Mouse (Mus musculus): Measurements from ENCODE around the gene Ptgfrn. TPM values are rescaled to one million over a fixed set of nuclear protein-coding genes. Genes with fewer than 3 reads are reported as not detected.

Ptgfrn gene
- polyA plus RNA-seq, 1 experiment from 2014 or later, result 2.4 TPM

- ATAC-seq (replicated peaks; ENCODE audit: low FRiP score), result no peak
- H3K4me2 ChIP-seq, result no peak overlapping the region
- no peak for DNase-seq (ENCODE audit: low spot score)
- no peak overlapping the region for H3K27ac ChIP-seq (ENCODE audit: low read depth, low read length)
- H3K36me3 ChIP-seq (ENCODE audit: control insufficient read depth, insufficient read depth, low read length), result no peaks in the 10 kb centered on the region
- H3K9ac ChIP-seq (ENCODE audit: low read depth, low read length), result no peak overlapping the region
- H3K4me1 ChIP-seq (replicated peaks; ENCODE audit: control insufficient read depth, insufficient read depth, low read length), result peaks cover 7% of the 10 kb centered on the region
- no peaks in the 10 kb centered on the region for H3K9me3 ChIP-seq (ENCODE audit: control insufficient read depth, low read length)
- 75% methylated on average over 2 of the region's 2 CpGs for WGBS
- no peaks in the 10 kb centered on the region for H3K27me3 ChIP-seq (replicated peaks; ENCODE audit: control insufficient read depth, insufficient read depth, low read length)
- H3K4me3 ChIP-seq (ENCODE audit: low read depth, low read length), result no peak overlapping the region
Observed at GRCm38 (mm10) chr3:101127766-101128165, 17.7 kb upstream of the Ptgfrn start.

- no peaks in the 10 kb centered on the region for H3K9me3 ChIP-seq (ENCODE audit: control insufficient read depth, low read length)
- H3K27me3 ChIP-seq (replicated peaks; ENCODE audit: control insufficient read depth, insufficient read depth, low read length), result no peaks in the 10 kb centered on the region
- no peak overlapping the region for H3K27ac ChIP-seq (ENCODE audit: low read depth, low read length)
- H3K4me1 ChIP-seq (replicated peaks; ENCODE audit: control insufficient read depth, insufficient read depth, low read length), result peaks cover 4% of the 10 kb centered on the region
- no peak overlapping the region for H3K9ac ChIP-seq (ENCODE audit: low read depth, low read length)
- ATAC-seq (replicated peaks; ENCODE audit: low FRiP score) (no peak), DNase-seq (ENCODE audit: low spot score) (no peak)
- no peak overlapping the region for H3K4me2 ChIP-seq
- no peak overlapping the region for H3K4me3 ChIP-seq (ENCODE audit: low read depth, low read length)
- H3K36me3 ChIP-seq (ENCODE audit: control insufficient read depth, insufficient read depth, low read length), result no peaks in the 10 kb centered on the region
- WGBS, result 89% methylated on average over 5 of the region's 5 CpGs
Observed at GRCm38 (mm10) chr3:101124716-101125115, 14.6 kb upstream of the Ptgfrn start.

- Histone ChIP-seq H3K27ac (ENCODE audit: low read depth, low read length) (no peak overlapping the region), H3K9me3 (ENCODE audit: control insufficient read depth, low read length) (no peaks in the 10 kb centered on the region), H3K4me3 (ENCODE audit: low read depth, low read length) (no peak overlapping the region), H3K9ac (ENCODE audit: low read depth, low read length) (no peak overlapping the region), H3K36me3 (ENCODE audit: control insufficient read depth, insufficient read depth, low read length) (no peaks in the 10 kb centered on the region), H3K4me1 (replicated peaks; ENCODE audit: control insufficient read depth, insufficient read depth, low read length) (no peaks in the 10 kb centered on the region), H3K4me2 (no peak overlapping the region), H3K27me3 (replicated peaks; ENCODE audit: control insufficient read depth, insufficient read depth, low read length) (no peaks in the 10 kb centered on the region)
- DNase-seq (ENCODE audit: low spot score) (no peak), ATAC-seq (replicated peaks; ENCODE audit: low FRiP score) (no peak)
- 81% methylated on average over 3 of the region's 3 CpGs for WGBS
Observed at GRCm38 (mm10) chr3:101122479-101122878, 12.4 kb upstream of the Ptgfrn start.

- H3K4me3 ChIP-seq (ENCODE audit: low read depth, low read length), result no peak overlapping the region
- DNase-seq (ENCODE audit: low spot score), result no peak
- no peak overlapping the region for H3K9ac ChIP-seq (ENCODE audit: low read depth, low read length)
- H3K27ac ChIP-seq (ENCODE audit: low read depth, low read length), result no peak overlapping the region
- WGBS, result 91% methylated on average over 11 of the region's 11 CpGs
- H3K9me3 ChIP-seq (ENCODE audit: control insufficient read depth, low read length), result no peaks in the 10 kb centered on the region
- no peak for ATAC-seq (replicated peaks; ENCODE audit: low FRiP score)
- H3K4me2 ChIP-seq, result no peak overlapping the region
- H3K27me3 ChIP-seq (replicated peaks; ENCODE audit: control insufficient read depth, insufficient read depth, low read length), result no peaks in the 10 kb centered on the region
- no peaks in the 10 kb centered on the region for H3K36me3 ChIP-seq (ENCODE audit: control insufficient read depth, insufficient read depth, low read length)
- H3K4me1 ChIP-seq (replicated peaks; ENCODE audit: control insufficient read depth, insufficient read depth, low read length), result no peaks in the 10 kb centered on the region; the same call in 1 of the 2 replicates
Observed at GRCm38 (mm10) chr3:101117774-101118173, 7.7 kb upstream of the Ptgfrn start.

GRCm38 (mm10) chr3:101117386-101117749, 7.3 kb upstream of the Ptgfrn start:
- Histone ChIP-seq H3K9me3 (ENCODE audit: control insufficient read depth, low read length) (no peaks in the 10 kb centered on the region), H3K4me1 (replicated peaks; ENCODE audit: control insufficient read depth, insufficient read depth, low read length) (no peaks in the 10 kb centered on the region; the same call in 1 of the 2 replicates), H3K4me3 (ENCODE audit: low read depth, low read length) (no peak overlapping the region), H3K27me3 (replicated peaks; ENCODE audit: control insufficient read depth, insufficient read depth, low read length) (no peaks in the 10 kb centered on the region), H3K27ac (ENCODE audit: low read depth, low read length) (no peak overlapping the region), H3K9ac (ENCODE audit: low read depth, low read length) (no peak overlapping the region), H3K4me2 (no peak overlapping the region), H3K36me3 (ENCODE audit: control insufficient read depth, insufficient read depth, low read length) (no peaks in the 10 kb centered on the region)
- no peak for DNase-seq (ENCODE audit: low spot score)
- no peak for ATAC-seq (replicated peaks; ENCODE audit: low FRiP score)
- 90% methylated on average over 8 of the region's 8 CpGs for WGBS

- Histone ChIP-seq H3K27ac (ENCODE audit: low read depth, low read length) (no peak overlapping the region), H3K4me2 (no peak overlapping the region), H3K9ac (ENCODE audit: low read depth, low read length) (no peak overlapping the region), H3K9me3 (ENCODE audit: control insufficient read depth, low read length) (no peaks in the 10 kb centered on the region), H3K27me3 (replicated peaks; ENCODE audit: control insufficient read depth, insufficient read depth, low read length) (peaks cover 5% of the 10 kb centered on the region), H3K4me1 (replicated peaks; ENCODE audit: control insufficient read depth, insufficient read depth, low read length) (peaks cover 3% of the 10 kb centered on the region; the same call in 1 of the 2 replicates), H3K36me3 (ENCODE audit: control insufficient read depth, insufficient read depth, low read length) (no peaks in the 10 kb centered on the region), H3K4me3 (ENCODE audit: low read depth, low read length) (no peak overlapping the region)
- ATAC-seq (replicated peaks; ENCODE audit: low FRiP score) (no peak), DNase-seq (ENCODE audit: low spot score) (no peak)
- 47% methylated on average over 25 of the region's 25 CpGs for WGBS
Observed at GRCm38 (mm10) chr3:101116431-101117385, 6.6 kb upstream of the Ptgfrn start.

- WGBS, result 78% methylated on average over 5 of the region's 5 CpGs
- Histone ChIP-seq H3K4me3 (ENCODE audit: low read depth, low read length) (no peak overlapping the region), H3K4me2 (no peak overlapping the region), H3K36me3 (ENCODE audit: control insufficient read depth, insufficient read depth, low read length) (no peaks in the 10 kb centered on the region), H3K9ac (ENCODE audit: low read depth, low read length) (no peak overlapping the region), H3K27ac (ENCODE audit: low read depth, low read length) (no peak overlapping the region), H3K27me3 (replicated peaks; ENCODE audit: control insufficient read depth, insufficient read depth, low read length) (peaks cover 46% of the 10 kb centered on the region), H3K9me3 (ENCODE audit: control insufficient read depth, low read length) (no peaks in the 10 kb centered on the region), H3K4me1 (replicated peaks; ENCODE audit: control insufficient read depth, insufficient read depth, low read length) (peaks cover 12% of the 10 kb centered on the region)
- ATAC-seq (replicated peaks; ENCODE audit: low FRiP score), result no peak
- no peak for DNase-seq (ENCODE audit: low spot score)
Observed at GRCm38 (mm10) chr3:101112518-101112894, 2.4 kb upstream of the Ptgfrn start.

- 37% methylated on average over 7 of the region's 7 CpGs for WGBS
- Histone ChIP-seq H3K27me3 (replicated peaks; ENCODE audit: control insufficient read depth, insufficient read depth, low read length) (peaks cover 49% of the 10 kb centered on the region), H3K4me3 (ENCODE audit: low read depth, low read length) (no peak overlapping the region), H3K9ac (ENCODE audit: low read depth, low read length) (no peak overlapping the region), H3K36me3 (ENCODE audit: control insufficient read depth, insufficient read depth, low read length) (no peaks in the 10 kb centered on the region), H3K27ac (ENCODE audit: low read depth, low read length) (no peak overlapping the region), H3K9me3 (ENCODE audit: control insufficient read depth, low read length) (no peaks in the 10 kb centered on the region), H3K4me2 (no peak overlapping the region), H3K4me1 (replicated peaks; ENCODE audit: control insufficient read depth, insufficient read depth, low read length) (peaks cover 12% of the 10 kb centered on the region)
- DNase-seq (ENCODE audit: low spot score), result no peak
- ATAC-seq (replicated peaks; ENCODE audit: low FRiP score), result no peak
Observed at GRCm38 (mm10) chr3:101111848-101112517, 1.9 kb upstream of the Ptgfrn start.
